8 mouse cellular contexts compared by ENCODE assay signal in genomic region chr7:97747787-97748497, GRCm38 (mm10). TPM values are rescaled to one million over a fixed set of nuclear protein-coding genes. Genes with fewer than 3 reads are reported as not detected.
A peak's percentile ranks its signal among the peaks of the same experiment; 100 is the strongest.
DNase-seq lines count a peak whose midpoint lies in the region; ATAC-seq and TF ChIP-seq lines count a peak whose summit lies in the region.

No protein-coding gene starts in this region.

- 25% methylated on average over 28 of the region's 28 CpGs for WGBS in heart, embryonic 12.5 days
- 26% methylated on average over 28 of the region's 28 CpGs for WGBS in kidney, embryonic 16.5 days
- 24% methylated on average over 28 of the region's 28 CpGs for whole genome bisulfite sequencing in liver, adult 2 months

- peak; percentile 91 for DNase-seq in 416B (ENCODE audit: low read depth)
- peak; percentile 74 for DNase-seq in liver, adult 2 months (ENCODE audit: extremely low read depth, low read depth, low spot score)
- DNase-seq in spleen, postnatal 4 days (ENCODE audit: low spot score in 2 of 2): peak; percentile 79 to 89

- peak overlapping the region; percentile 47 for H3K4me3 ChIP-seq in bone marrow macrophage, adult 2 months (ENCODE audit: insufficient read depth, low read length)
- H3K4me3 ChIP-seq in erythroblast, embryonic 14.5 days (replicated peaks): peak overlapping the region; percentile 68
- H3K4me3 ChIP-seq in heart, embryonic 12.5 days: no peak overlapping the region
- 0 out of 2 replicates have a peak overlapping the region, but pooled peaks have one; percentile 8 for H3K4me3 ChIP-seq in kidney, embryonic 16.5 days (ENCODE audit: low read length)
- H3K4me3 ChIP-seq in liver, adult 2 months (ENCODE audit: insufficient read depth, low read depth, low read length): peak overlapping the region; percentile 32

- peak; percentile 67; the same call in 1 of the 2 replicates for TF ChIP-seq CTCF in bone marrow macrophage, adult 2 months (IDR thresholded peaks at IDR 0.05; ENCODE audit: low read depth, low read length)
- peak; percentile 96 for TF ChIP-seq CTCF in liver, adult 2 months (IDR thresholded peaks at IDR 0.05; ENCODE audit: low read depth, low read length)

- ATAC-seq in heart, embryonic 12.5 days (ENCODE audit: insufficient number of reproducible peaks, low FRiP score): peak; percentile 72; the same call in 1 of the 2 replicates
- ATAC-seq in kidney, embryonic 16.5 days (ENCODE audit: low FRiP score, low TSS enrichment): peak; percentile 80; the same call in 1 of the 2 replicates
- ATAC-seq in monocyte, adult 5-6 weeks (replicated peaks; ENCODE audit: insufficient number of reproducible peaks, low FRiP score, low TSS enrichment, poor library complexity, severe bottlenecking): peak; percentile 52

- no peaks in the 10 kb centered on the region for H3K36me3 ChIP-seq in erythroblast, embryonic 14.5 days (ENCODE audit: control insufficient read depth)
- no peaks in the 10 kb centered on the region for H3K36me3 ChIP-seq in heart, embryonic 12.5 days
- no peaks in the 10 kb centered on the region for H3K36me3 ChIP-seq in kidney, embryonic 16.5 days (ENCODE audit: insufficient read depth, low read length)
- H3K36me3 ChIP-seq in liver, adult 2 months (ENCODE audit: control insufficient read depth, insufficient read depth, low read length): no peaks in the 10 kb centered on the region

- H3K9ac ChIP-seq in heart, embryonic 12.5 days: peak overlapping the region; percentile 27; the same call in 1 of the 2 replicates
- H3K9ac ChIP-seq in kidney, embryonic 16.5 days (replicated peaks; ENCODE audit: low read length): peak overlapping the region; percentile 56; the same call in 1 of the 2 replicates
- peak overlapping the region; percentile 65 for H3K9ac ChIP-seq in liver, adult 2 months (ENCODE audit: low read depth, low read length)

- peak overlapping the region; percentile 51 for H3K4me2 ChIP-seq in heart, embryonic 12.5 days
- H3K4me2 ChIP-seq in kidney, embryonic 16.5 days (replicated peaks; ENCODE audit: low read depth, low read length): peak overlapping the region; percentile 45

- H3K4me1 ChIP-seq in bone marrow macrophage, adult 2 months (ENCODE audit: control insufficient read depth, insufficient read depth, low read length): peaks cover 12% of the 10 kb centered on the region
- peaks cover 48% of the 10 kb centered on the region for H3K4me1 ChIP-seq in erythroblast, embryonic 14.5 days (ENCODE audit: control insufficient read depth)
- peaks cover 12% of the 10 kb centered on the region; the same call in 1 of the 2 replicates for H3K4me1 ChIP-seq in heart, embryonic 12.5 days (replicated peaks)
- H3K4me1 ChIP-seq in kidney, embryonic 16.5 days (ENCODE audit: insufficient read depth, low read length): peaks cover 13% of the 10 kb centered on the region
- peaks cover 4% of the 10 kb centered on the region; the same call in 1 of the 2 replicates for H3K4me1 ChIP-seq in liver, adult 2 months (ENCODE audit: control insufficient read depth, insufficient read depth, low read length)

- no peaks in the 10 kb centered on the region for H3K9me3 ChIP-seq in erythroblast, embryonic 14.5 days (ENCODE audit: control insufficient read depth, low read length)
- no peaks in the 10 kb centered on the region for H3K9me3 ChIP-seq in heart, embryonic 12.5 days (replicated peaks)
- H3K9me3 ChIP-seq in kidney, embryonic 16.5 days (ENCODE audit: low read length): no peaks in the 10 kb centered on the region

- H3K79me2 ChIP-seq in liver, adult 2 months (ENCODE audit: control insufficient read depth, insufficient read depth, low read length): no peaks in the 10 kb centered on the region

- peak overlapping the region; percentile 65 for H3K27ac ChIP-seq in bone marrow macrophage, adult 2 months (ENCODE audit: insufficient read depth, low read depth, low read length)
- no peak overlapping the region for H3K27ac ChIP-seq in heart, embryonic 12.5 days (ENCODE audit: poor library complexity, severe bottlenecking)
- 0 out of 2 replicates have a peak overlapping the region, but pooled peaks have one; percentile 50 for H3K27ac ChIP-seq in kidney, embryonic 16.5 days (ENCODE audit: low read length)
- H3K27ac ChIP-seq in liver, adult 2 months (replicated peaks; ENCODE audit: insufficient read depth, low read depth, low read length): peak overlapping the region; percentile 72

- no peaks in the 10 kb centered on the region for H3K27me3 ChIP-seq in erythroblast, embryonic 14.5 days (ENCODE audit: control insufficient read depth)
- H3K27me3 ChIP-seq in heart, embryonic 12.5 days (replicated peaks): no peaks in the 10 kb centered on the region
- no peaks in the 10 kb centered on the region for H3K27me3 ChIP-seq in kidney, embryonic 16.5 days (ENCODE audit: insufficient read depth, low read length)
- H3K27me3 ChIP-seq in liver, adult 2 months (ENCODE audit: control insufficient read depth, insufficient read depth, low read length): no peaks in the 10 kb centered on the region

- no peak for TF ChIP-seq POLR2A in bone marrow macrophage, adult 2 months (IDR thresholded peaks at IDR 0.05; ENCODE audit: borderline replicate concordance, low read depth, low read length)
- TF ChIP-seq POLR2A in liver, adult 2 months (IDR thresholded peaks at IDR 0.05; ENCODE audit: extremely low read depth, insufficient read depth, low read length): no peak

RNA-seq across cellular contexts. Expression of gene Aqp11, which starts 9.9 kb away (rescaled TPM):
- 1.6 TPM in 1 of 2 replicates, not detected in the other for polyA plus RNA-seq in bone marrow macrophage, adult 2 months (2012; ENCODE audit: insufficient read depth, insufficient read length, missing spikeins)
- polyA plus RNA-seq in erythroblast, embryonic 14.5 days (2012): 0.13 and 0.27 TPM in 2 replicates
- 2.5 TPM in 2 replicates for polyA plus RNA-seq in heart, embryonic 12.5 days (2016; fragmentation: Nextera tagmentation; extraction: Ambion mirVana)
- polyA plus RNA-seq in kidney, embryonic 16.5 days (2015; fragmentation: Nextera tagmentation; extraction: Ambion mirVana): 25.6 and 29.4 TPM in 2 replicates
- total RNA-seq in liver, adult 2 months (2014; rRNA removed): 17.1 and 22.2 TPM in 2 replicates
- 36.8 and 40.2 TPM in 2 replicates for polyA plus RNA-seq in liver, adult 2 months (2012; rRNA removed)
- total RNA-seq in monocyte, adult 5-6 weeks (2017): 0.39 to 0.53 TPM in 2 of 3 replicates, not detected in the other

RNA-seq across cellular contexts. Expression of gene Pak1, which starts 40.4 kb away (rescaled TPM):
- polyA plus RNA-seq in bone marrow macrophage, adult 2 months (2012; ENCODE audit: insufficient read depth, insufficient read length, missing spikeins): 90.9 and 92.7 TPM in 2 replicates
- 0.06 and 0.08 TPM in 2 replicates for polyA plus RNA-seq in erythroblast, embryonic 14.5 days (2012)
- polyA plus RNA-seq in heart, embryonic 12.5 days (2016; fragmentation: Nextera tagmentation; extraction: Ambion mirVana): 5.7 TPM in 2 replicates
- 17.9 and 18.1 TPM in 2 replicates for polyA plus RNA-seq in kidney, embryonic 16.5 days (2015; fragmentation: Nextera tagmentation; extraction: Ambion mirVana)
- 2.8 and 3.0 TPM in 2 replicates for total RNA-seq in liver, adult 2 months (2014; rRNA removed)
- polyA plus RNA-seq in liver, adult 2 months (2012; rRNA removed): 0.73 and 1.2 TPM in 2 replicates
- 9.9 to 21.3 TPM (median 14.8 TPM) in 3 replicates for total RNA-seq in monocyte, adult 5-6 weeks (2017)

RNA-seq across cellular contexts. Expression of gene Clns1a, which starts 51.5 kb away (rescaled TPM):
- polyA plus RNA-seq in bone marrow macrophage, adult 2 months (2012; ENCODE audit: insufficient read depth, insufficient read length, missing spikeins): 35.4 and 41.0 TPM in 2 replicates
- 1.3 and 1.4 TPM in 2 replicates for polyA plus RNA-seq in erythroblast, embryonic 14.5 days (2012)
- 103 and 106 TPM in 2 replicates for polyA plus RNA-seq in heart, embryonic 12.5 days (2016; fragmentation: Nextera tagmentation; extraction: Ambion mirVana)
- polyA plus RNA-seq in kidney, embryonic 16.5 days (2015; fragmentation: Nextera tagmentation; extraction: Ambion mirVana): 199 and 205 TPM in 2 replicates
- total RNA-seq in liver, adult 2 months (2014; rRNA removed): 26.0 and 29.1 TPM in 2 replicates
- polyA plus RNA-seq in liver, adult 2 months (2012; rRNA removed): 17.1 and 21.6 TPM in 2 replicates
- 79.1 to 86.2 TPM (median 79.8 TPM) in 3 replicates for total RNA-seq in monocyte, adult 5-6 weeks (2017)
